Mouse (Mus musculus): ENCODE measurements around the gene Wwox.

DNA sequence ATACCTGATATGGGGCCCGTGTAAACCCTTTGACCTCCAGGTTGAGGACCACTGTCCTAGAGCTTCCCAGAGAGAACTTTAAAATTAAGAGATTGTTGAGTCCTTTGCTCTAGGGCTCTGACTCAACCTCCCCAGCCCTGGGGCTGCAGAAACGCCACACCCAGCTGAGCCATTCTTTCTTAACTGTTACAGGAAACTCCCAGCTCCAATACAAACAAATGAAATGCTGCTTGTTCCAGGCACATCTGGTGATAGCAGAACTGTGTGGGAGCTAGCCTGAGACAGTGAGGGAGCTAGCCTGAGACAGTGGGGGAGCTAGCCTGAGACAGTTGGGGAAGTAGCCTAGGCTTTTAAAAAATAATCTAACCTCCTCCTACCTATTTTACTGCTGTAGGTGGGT is 194.7 kb downstream of the Wwox start:
- TF ChIP-seq POLR2A (IDR thresholded peaks at IDR 0.05; ENCODE audit: control insufficient read depth in 1 of 2, insufficient read depth in 1 of 2, low read depth in 1 of 2, low read length in 2 of 2, poor library complexity in 1 of 2) (no peak), NELFE (IDR thresholded peaks at IDR 0.05; ENCODE audit: low read depth, low read length) (no peak), CTCF (IDR thresholded peaks at IDR 0.05 in 2 of 3, conservative IDR thresholded peaks at IDR 0.05 in 1 of 3; ENCODE audit: control insufficient read depth in 1 of 3, insufficient read depth in 1 of 3, low read depth in 2 of 3, low read length in 3 of 3, poor library complexity in 1 of 3, severe bottlenecking in 1 of 3) (no peak)
